In genomic region chr2:126674441-126675168, GRCm38 (mm10) we compare ENCODE assay signal across 8 mouse cellular contexts. TPM values are rescaled to one million over a fixed set of nuclear protein-coding genes. Genes with fewer than 3 reads are reported as not detected.
DNase-seq lines count a peak whose midpoint lies in the region; ATAC-seq and TF ChIP-seq lines count a peak whose summit lies in the region.

No protein-coding gene starts in this region.

- peaks cover 26% of the 10 kb centered on the region for H3K4me1 ChIP-seq in embryonic facial prominence, embryonic 13.5 days
- H3K4me1 ChIP-seq in heart, embryonic 11.5 days (ENCODE audit: control insufficient read depth, insufficient read depth, low read length): peaks cover 4% of the 10 kb centered on the region
- peaks cover 10% of the 10 kb centered on the region for H3K4me1 ChIP-seq in kidney, postnatal 0 days (replicated peaks; ENCODE audit: insufficient read depth, low read length)
- H3K4me1 ChIP-seq in liver, postnatal 0 days (ENCODE audit: insufficient read depth): peaks cover 22% of the 10 kb centered on the region
- H3K4me1 ChIP-seq in neural tube, embryonic 11.5 days (ENCODE audit: control insufficient read depth, insufficient read depth, low read length): peaks cover 3% of the 10 kb centered on the region; the same call in 1 of the 2 replicates

- peak; percentile 80 for DNase-seq in A20 (ENCODE audit: low read depth, low spot score)
- DNase-seq in ZHBTc4 (ENCODE audit: low read depth, low spot score): peak; percentile 69
- peak; percentile 53 for DNase-seq in kidney, postnatal 0 days (ENCODE audit: low spot score)
- peak; percentile 64 for DNase-seq in liver, postnatal 0 days
- DNase-seq in neural tube, embryonic 11.5 days (ENCODE audit: low spot score): peak; percentile 66
- DNase-seq in testis, postnatal 10 days (ENCODE audit: low spot score): peak; percentile 74

- H3K36me3 ChIP-seq in embryonic facial prominence, embryonic 13.5 days: peaks cover 17% of the 10 kb centered on the region
- no peaks in the 10 kb centered on the region for H3K36me3 ChIP-seq in heart, embryonic 11.5 days (ENCODE audit: control insufficient read depth, insufficient read depth, low read length)
- H3K36me3 ChIP-seq in kidney, postnatal 0 days (ENCODE audit: insufficient read depth, low read length): no peaks in the 10 kb centered on the region
- no peaks in the 10 kb centered on the region for H3K36me3 ChIP-seq in liver, postnatal 0 days (replicated peaks; ENCODE audit: insufficient read depth, low read length)
- H3K36me3 ChIP-seq in neural tube, embryonic 11.5 days (ENCODE audit: control insufficient read depth, insufficient read depth, low read length): no peaks in the 10 kb centered on the region; the same call in 1 of the 2 replicates

- under 1% methylated on average over 75 of the region's 77 CpGs for WGBS in embryonic facial prominence, embryonic 13.5 days
- WGBS in heart, embryonic 11.5 days (ENCODE audit: insufficient replicate concordance): under 1% methylated on average over 77 of the region's 77 CpGs
- WGBS in kidney, postnatal 0 days: under 1% methylated on average over 65 of the region's 77 CpGs
- under 1% methylated on average over 60 of the region's 77 CpGs for WGBS in liver, postnatal 0 days (ENCODE audit: insufficient replicate concordance)
- under 1% methylated on average over 64 of the region's 77 CpGs for WGBS in neural tube, embryonic 11.5 days

- peak overlapping the region; percentile 75 for H3K4me2 ChIP-seq in embryonic facial prominence, embryonic 13.5 days
- H3K4me2 ChIP-seq in heart, embryonic 11.5 days: peak overlapping the region; percentile 65
- peak overlapping the region; percentile 83 for H3K4me2 ChIP-seq in kidney, postnatal 0 days (ENCODE audit: low read length)
- H3K4me2 ChIP-seq in liver, postnatal 0 days (ENCODE audit: low read depth, low read length): peak overlapping the region; percentile 84
- peak overlapping the region; percentile 55 for H3K4me2 ChIP-seq in neural tube, embryonic 11.5 days (ENCODE audit: low read depth)

- no peak for TF ChIP-seq EP300 in liver, postnatal 0 days (IDR thresholded peaks at IDR 0.05; ENCODE audit: low read depth)

- TF ChIP-seq CTCF in kidney, postnatal 0 days (IDR thresholded peaks at IDR 0.05; ENCODE audit: low read depth): no peak
- no peak for TF ChIP-seq CTCF in liver, postnatal 0 days (IDR thresholded peaks at IDR 0.05; ENCODE audit: low read depth)

- peak overlapping the region; percentile 96 for H3K4me3 ChIP-seq in embryonic facial prominence, embryonic 13.5 days
- peak overlapping the region; percentile 80 for H3K4me3 ChIP-seq in heart, embryonic 11.5 days (ENCODE audit: low read depth, low read length)
- peak overlapping the region; percentile 99 for H3K4me3 ChIP-seq in kidney, postnatal 0 days (replicated peaks; ENCODE audit: low read depth, low read length)
- H3K4me3 ChIP-seq in liver, postnatal 0 days (ENCODE audit: low read depth, low read length): peak overlapping the region; percentile 85
- H3K4me3 ChIP-seq in neural tube, embryonic 11.5 days (ENCODE audit: low read depth, low read length): peak overlapping the region; percentile 98

- ATAC-seq in embryonic facial prominence, embryonic 13.5 days (ENCODE audit: insufficient number of reproducible peaks, insufficient read depth, low FRiP score, low TSS enrichment, low read depth): peak; percentile 65
- peak; percentile 56 for ATAC-seq in heart, embryonic 11.5 days (replicated peaks; ENCODE audit: insufficient number of reproducible peaks, low FRiP score, low TSS enrichment)
- peak; percentile 58 for ATAC-seq in kidney, postnatal 0 days (replicated peaks; ENCODE audit: low FRiP score, low read depth)
- peak; percentile 55 for ATAC-seq in liver, postnatal 0 days
- ATAC-seq in neural tube, embryonic 11.5 days (ENCODE audit: insufficient read depth, low FRiP score, low TSS enrichment): peak; percentile 65

- H3K27me3 ChIP-seq in embryonic facial prominence, embryonic 13.5 days: no peaks in the 10 kb centered on the region
- no peaks in the 10 kb centered on the region for H3K27me3 ChIP-seq in heart, embryonic 11.5 days (ENCODE audit: control insufficient read depth, insufficient read depth, low read length)
- no peaks in the 10 kb centered on the region for H3K27me3 ChIP-seq in kidney, postnatal 0 days (ENCODE audit: insufficient read depth, low read length)
- H3K27me3 ChIP-seq in liver, postnatal 0 days (ENCODE audit: insufficient read depth, low read length): no peaks in the 10 kb centered on the region
- H3K27me3 ChIP-seq in neural tube, embryonic 11.5 days (ENCODE audit: control insufficient read depth, insufficient read depth, low read length): no peaks in the 10 kb centered on the region

- H3K27ac ChIP-seq in embryonic facial prominence, embryonic 13.5 days: peak overlapping the region; percentile 100
- H3K27ac ChIP-seq in heart, embryonic 11.5 days (ENCODE audit: low read depth, low read length): peak overlapping the region; percentile 100
- H3K27ac ChIP-seq in kidney, postnatal 0 days: peak overlapping the region; percentile 100
- H3K27ac ChIP-seq in liver, postnatal 0 days (ENCODE audit: low read depth): peak overlapping the region; percentile 100
- peak overlapping the region; percentile 100 for H3K27ac ChIP-seq in neural tube, embryonic 11.5 days (ENCODE audit: low read depth, low read length)

- H3K9ac ChIP-seq in embryonic facial prominence, embryonic 13.5 days: peak overlapping the region; percentile 100
- H3K9ac ChIP-seq in heart, embryonic 11.5 days (ENCODE audit: low read depth, low read length): peak overlapping the region; percentile 99
- peak overlapping the region; percentile 100 for H3K9ac ChIP-seq in kidney, postnatal 0 days (ENCODE audit: low read depth, low read length)
- H3K9ac ChIP-seq in liver, postnatal 0 days (replicated peaks): peak overlapping the region; percentile 99
- H3K9ac ChIP-seq in neural tube, embryonic 11.5 days (ENCODE audit: low read length): peak overlapping the region; percentile 100

- H3K9me3 ChIP-seq in embryonic facial prominence, embryonic 13.5 days: no peaks in the 10 kb centered on the region
- H3K9me3 ChIP-seq in heart, embryonic 11.5 days (replicated peaks; ENCODE audit: control insufficient read depth, low read length): no peaks in the 10 kb centered on the region
- H3K9me3 ChIP-seq in kidney, postnatal 0 days (replicated peaks; ENCODE audit: low read length): no peaks in the 10 kb centered on the region
- H3K9me3 ChIP-seq in liver, postnatal 0 days (ENCODE audit: low read length): no peaks in the 10 kb centered on the region
- no peaks in the 10 kb centered on the region for H3K9me3 ChIP-seq in neural tube, embryonic 11.5 days (ENCODE audit: control insufficient read depth, low read length)

RNA-seq across cellular contexts. Expression of gene Gabpb1, which starts 1.5 kb away (rescaled TPM):
- polyA plus RNA-seq in embryonic facial prominence, embryonic 13.5 days (2015; fragmentation: Nextera tagmentation; extraction: Ambion mirVana): 56.4 and 57.0 TPM in 2 replicates
- 40.4 and 41.9 TPM in 2 replicates for polyA plus RNA-seq in heart, embryonic 11.5 days (2014; fragmentation: Nextera tagmentation; extraction: Ambion mirVana)
- polyA plus RNA-seq in kidney, postnatal 0 days (2015; fragmentation: Nextera tagmentation; extraction: Ambion mirVana): 36.7 and 40.7 TPM in 2 replicates
- polyA plus RNA-seq in liver, postnatal 0 days (2015; fragmentation: Nextera tagmentation; extraction: Ambion mirVana): 12.6 and 13.2 TPM in 2 replicates
- polyA plus RNA-seq in neural tube, embryonic 11.5 days (2014; fragmentation: Nextera tagmentation; extraction: Ambion mirVana): 81.8 and 82.6 TPM in 2 replicates

RNA-seq across cellular contexts. Expression of gene Usp8, which starts 32.5 kb away (rescaled TPM):
- 36.5 and 43.4 TPM in 2 replicates for polyA plus RNA-seq in embryonic facial prominence, embryonic 13.5 days (2015; fragmentation: Nextera tagmentation; extraction: Ambion mirVana)
- polyA plus RNA-seq in heart, embryonic 11.5 days (2014; fragmentation: Nextera tagmentation; extraction: Ambion mirVana): 34.3 and 43.6 TPM in 2 replicates
- 35.7 and 42.1 TPM in 2 replicates for polyA plus RNA-seq in kidney, postnatal 0 days (2015; fragmentation: Nextera tagmentation; extraction: Ambion mirVana)
- polyA plus RNA-seq in liver, postnatal 0 days (2015; fragmentation: Nextera tagmentation; extraction: Ambion mirVana): 11.2 and 12.9 TPM in 2 replicates
- polyA plus RNA-seq in neural tube, embryonic 11.5 days (2014; fragmentation: Nextera tagmentation; extraction: Ambion mirVana): 47.3 and 47.7 TPM in 2 replicates

RNA-seq across cellular contexts. Expression of gene Hdc, which starts 55.5 kb away (rescaled TPM):
- polyA plus RNA-seq in embryonic facial prominence, embryonic 13.5 days (2015; fragmentation: Nextera tagmentation; extraction: Ambion mirVana): 4.8 and 5.9 TPM in 2 replicates
- polyA plus RNA-seq in heart, embryonic 11.5 days (2014; fragmentation: Nextera tagmentation; extraction: Ambion mirVana): 3.5 and 4.3 TPM in 2 replicates
- 223 and 250 TPM in 2 replicates for polyA plus RNA-seq in kidney, postnatal 0 days (2015; fragmentation: Nextera tagmentation; extraction: Ambion mirVana)
- polyA plus RNA-seq in liver, postnatal 0 days (2015; fragmentation: Nextera tagmentation; extraction: Ambion mirVana): 4.5 and 6.0 TPM in 2 replicates
- polyA plus RNA-seq in neural tube, embryonic 11.5 days (2014; fragmentation: Nextera tagmentation; extraction: Ambion mirVana): 0.84 and 0.95 TPM in 2 replicates

Comparison
In these comparisons a context has a peak if more than half of its experiments do, and no peak if none do; other contexts are left out.
1. Peak in every context shown above with its lines: DNase-seq, ATAC-seq, H3K4me3 ChIP-seq and H3K27ac ChIP-seq.
2. RNA of gene Hdc, which starts 55.5 kb away (polyA plus RNA-seq): 223 to 250 TPM in kidney, postnatal 0 days; 4.5 to 6.0 TPM in liver, postnatal 0 days, 4.8 to 5.9 TPM in embryonic facial prominence, embryonic 13.5 days, 3.5 to 4.3 TPM in heart, embryonic 11.5 days and 0.84 to 0.95 TPM in neural tube, embryonic 11.5 days; every median in the first group is over 10 times any median in the second.